Mouse (Mus musculus): ENCODE data around the gene Arhgef10l. TPM values are rescaled to one million over a fixed set of nuclear protein-coding genes. Genes with fewer than 3 reads are reported as not detected.
A peak's percentile ranks its signal among the peaks of the same experiment; 100 is the strongest.

Gene Arhgef10l
- polyA plus RNA-seq, 1 experiment, result 34.7 TPM

- Histone ChIP-seq H3K27me3 (ENCODE audit: control insufficient read depth, insufficient read depth, insufficient read length) (no peaks in the 10 kb centered on the region), H3ac (ENCODE audit: control insufficient read depth, insufficient read length) (no peak overlapping the region), H3K4me3 (no peak overlapping the region), H3K36me3 (ENCODE audit: control insufficient read depth, insufficient read depth) (no peaks in the 10 kb centered on the region), H3K79me2 (ENCODE audit: control insufficient read depth, insufficient read depth) (no peaks in the 10 kb centered on the region), H3K4me2 (ENCODE audit: low read depth) (no peak overlapping the region)
- no peak for TF ChIP-seq POLR2A (IDR thresholded peaks at IDR 0.05; ENCODE audit: insufficient read length, low read depth)
Measured at GRCm38 (mm10) chr4:140661406-140662022, 4.3 kb downstream of the Arhgef10l start.

- Histone ChIP-seq H3K4me3 (no peak overlapping the region), H3K79me2 (ENCODE audit: control insufficient read depth, insufficient read depth) (no peaks in the 10 kb centered on the region), H3K27me3 (ENCODE audit: control insufficient read depth, insufficient read depth, insufficient read length) (no peaks in the 10 kb centered on the region), H3K36me3 (ENCODE audit: control insufficient read depth, insufficient read depth) (no peaks in the 10 kb centered on the region), H3ac (ENCODE audit: control insufficient read depth, insufficient read length) (peak overlapping the region; percentile 2), H3K4me2 (ENCODE audit: low read depth) (peak overlapping the region; percentile 85)
- TF ChIP-seq MYOG (IDR thresholded peaks at IDR 0.05; ENCODE audit: control insufficient read depth in 1 of 3, insufficient read depth in 1 of 3, insufficient read length in 2 of 3, low read depth in 2 of 3) (peak in 2 of 3 experiments; percentile 46 to 70), SRF (IDR thresholded peaks at IDR 0.05; ENCODE audit: control insufficient read depth, insufficient read length, low read depth) (no peak), POLR2A (IDR thresholded peaks at IDR 0.05; ENCODE audit: insufficient read length, low read depth) (peak; percentile 73), POLR2AphosphoS2 (IDR thresholded peaks at IDR 0.05; ENCODE audit: insufficient read length, low read depth) (peak; percentile 78), REST (IDR thresholded peaks at IDR 0.05; ENCODE audit: insufficient read depth, insufficient read length) (no peak), MAX (IDR thresholded peaks at IDR 0.05; ENCODE audit: low read depth) (no peak), USF1 (IDR thresholded peaks at IDR 0.05; ENCODE audit: low read depth) (peak; percentile 73), TCF3 (IDR thresholded peaks at IDR 0.05; ENCODE audit: insufficient read length, low read depth) (no peak), TCF12 (IDR thresholded peaks at IDR 0.05; ENCODE audit: insufficient read depth, poor library complexity, severe bottlenecking) (no peak), E2F4 (IDR thresholded peaks at IDR 0.05; ENCODE audit: insufficient read depth) (no peak), MYOD1 (IDR thresholded peaks at IDR 0.05; ENCODE audit: control insufficient read depth in 1 of 3, insufficient read length in 2 of 3, low read depth in 2 of 3) (peak in 2 of 3 experiments; percentile 33 to 66), CEBPB (IDR thresholded peaks at IDR 0.05; ENCODE audit: insufficient read depth, poor library complexity, severe bottlenecking) (no peak)
Measured at GRCm38 (mm10) chr4:140657681-140658575, 7.9 kb downstream of the Arhgef10l start.

DNA sequence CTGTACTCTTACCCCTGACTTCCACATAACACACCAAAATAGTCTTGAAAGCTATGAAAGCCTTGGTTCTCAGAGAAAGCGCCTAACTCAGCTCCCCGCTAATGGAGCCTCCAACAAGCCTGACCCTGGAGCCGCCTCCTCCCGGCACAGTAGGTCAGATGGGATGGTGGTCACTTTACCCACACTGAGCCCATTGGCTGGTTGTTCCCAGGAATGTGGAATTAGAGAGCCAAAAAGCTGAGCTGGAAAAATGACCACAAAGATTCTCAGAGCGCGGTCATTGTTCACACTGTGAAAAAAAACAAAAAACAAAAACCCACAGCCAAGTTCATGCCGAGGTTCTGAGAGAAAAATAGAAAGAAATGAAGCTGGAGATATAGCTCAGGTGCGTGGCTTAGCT lies 9.3 kb downstream of the Arhgef10l start:
- no peaks in the 10 kb centered on the region for H3K79me2 ChIP-seq (ENCODE audit: control insufficient read depth, insufficient read depth)
- H3ac ChIP-seq (ENCODE audit: control insufficient read depth, insufficient read length), result no peak overlapping the region
- H3K36me3 ChIP-seq (ENCODE audit: control insufficient read depth, insufficient read depth), result no peaks in the 10 kb centered on the region
- H3K27me3 ChIP-seq (ENCODE audit: control insufficient read depth, insufficient read depth, insufficient read length), result no peaks in the 10 kb centered on the region
- no peak overlapping the region for H3K4me3 ChIP-seq
- TF ChIP-seq E2F4 (IDR thresholded peaks at IDR 0.05; ENCODE audit: insufficient read depth), result no peak
- no peak for TF ChIP-seq USF1 (IDR thresholded peaks at IDR 0.05; ENCODE audit: low read depth)
- no peak for TF ChIP-seq REST (IDR thresholded peaks at IDR 0.05; ENCODE audit: insufficient read depth, insufficient read length)
- no peak for TF ChIP-seq SRF (IDR thresholded peaks at IDR 0.05; ENCODE audit: control insufficient read depth, insufficient read length, low read depth)
- no peak for TF ChIP-seq POLR2A (IDR thresholded peaks at IDR 0.05; ENCODE audit: insufficient read length, low read depth)
- TF ChIP-seq TCF12 (IDR thresholded peaks at IDR 0.05; ENCODE audit: insufficient read depth, poor library complexity, severe bottlenecking), result no peak
- no peak for TF ChIP-seq MYOG (IDR thresholded peaks at IDR 0.05; ENCODE audit: control insufficient read depth in 1 of 3, insufficient read depth in 1 of 3, insufficient read length in 2 of 3, low read depth in 2 of 3)
- TF ChIP-seq POLR2AphosphoS2 (IDR thresholded peaks at IDR 0.05; ENCODE audit: insufficient read length, low read depth), result no peak
- peak overlapping the region; percentile 85 for H3K4me2 ChIP-seq (ENCODE audit: low read depth)

- TF ChIP-seq POLR2A (IDR thresholded peaks at IDR 0.05; ENCODE audit: insufficient read length, low read depth) (no peak), MYOD1 (IDR thresholded peaks at IDR 0.05; ENCODE audit: control insufficient read depth in 1 of 3, insufficient read length in 2 of 3, low read depth in 2 of 3) (peak; percentile 70 to 77 (median 71))
- Histone ChIP-seq H3ac (ENCODE audit: control insufficient read depth, insufficient read length) (no peak overlapping the region), H3K4me3 (no peak overlapping the region), H3K27me3 (ENCODE audit: control insufficient read depth, insufficient read depth, insufficient read length) (no peaks in the 10 kb centered on the region), H3K36me3 (ENCODE audit: control insufficient read depth, insufficient read depth) (no peaks in the 10 kb centered on the region), H3K79me2 (ENCODE audit: control insufficient read depth, insufficient read depth) (no peaks in the 10 kb centered on the region), H3K4me2 (ENCODE audit: low read depth) (peak overlapping the region; percentile 48)
Measured at GRCm38 (mm10) chr4:140654798-140655197, 11.0 kb downstream of the Arhgef10l start.

DNA sequence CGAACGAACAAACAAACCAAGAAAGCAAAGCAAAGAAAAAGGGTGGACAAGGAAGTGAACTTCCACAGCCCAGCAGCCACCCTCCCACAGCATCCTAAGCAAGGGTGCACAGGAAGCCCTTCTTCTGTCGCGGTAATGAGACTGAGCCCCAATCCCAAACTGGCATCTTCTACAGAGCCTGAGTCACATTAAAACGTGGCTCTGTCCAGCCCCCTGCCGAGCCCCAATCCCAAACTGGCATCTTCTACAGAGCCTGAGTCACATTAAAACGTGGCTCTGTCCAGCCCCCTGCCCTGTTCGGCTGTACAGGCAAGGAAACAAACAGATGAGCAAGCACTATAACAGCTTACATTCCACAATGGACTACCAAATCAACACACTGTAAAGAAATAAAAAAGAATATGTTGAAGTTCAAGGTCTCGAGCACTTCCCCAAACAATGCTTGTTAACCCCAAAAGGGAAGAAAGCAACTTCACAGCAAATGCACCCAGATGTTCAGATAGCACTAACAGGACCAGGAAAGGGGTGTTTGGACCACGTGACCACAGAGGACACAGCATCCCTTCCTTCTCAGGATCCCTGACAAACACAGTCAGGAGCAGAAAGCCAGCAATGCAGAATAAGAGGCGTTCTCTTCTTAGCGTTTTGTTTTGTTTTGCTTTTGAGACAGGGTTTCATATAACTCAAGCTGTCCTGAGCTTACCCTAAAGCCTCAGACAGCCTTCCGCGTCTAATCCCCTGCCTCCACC lies 11.8 kb downstream of the Arhgef10l start:
- peak overlapping the region; percentile 48 for H3K4me2 ChIP-seq (ENCODE audit: low read depth)
- no peak overlapping the region for H3ac ChIP-seq (ENCODE audit: control insufficient read depth, insufficient read length)
- no peak for TF ChIP-seq TCF12 (IDR thresholded peaks at IDR 0.05; ENCODE audit: insufficient read depth, poor library complexity, severe bottlenecking)
- TF ChIP-seq USF1 (IDR thresholded peaks at IDR 0.05; ENCODE audit: low read depth), result peak; percentile 89
- H3K79me2 ChIP-seq (ENCODE audit: control insufficient read depth, insufficient read depth), result no peaks in the 10 kb centered on the region
- no peak overlapping the region for H3K4me3 ChIP-seq
- no peaks in the 10 kb centered on the region for H3K36me3 ChIP-seq (ENCODE audit: control insufficient read depth, insufficient read depth)
- no peaks in the 10 kb centered on the region for H3K27me3 ChIP-seq (ENCODE audit: control insufficient read depth, insufficient read depth, insufficient read length)
